Mouse (Mus musculus) spleen, postnatal 36 days (tissue): ENCODE measurements around the gene Chia1.
"Not testable (repeated sequence)": the region's sequence is repeated elsewhere in the genome, so short reads cannot be mapped to it uniquely, and the experiment has no call there.

Experiments
- DNase-seq, 2 experiments: peaks; one replicate each; pipeline ENCODE4 v3.0.0; 2022; ENCODE audit warnings: low spot score in 2 of 2, mixed read lengths in 1 of 2

Gene Chia1

GRCm38 (mm10) chr3:106112929-106113328 is at the start of gene Chia1:
Gene Chia1, plus strand, starts transcription at chr3:106113229.
- DNase-seq, result no peak

- DNase-seq, result peak; percentile 30 to 52
These were observed 45.3 kb upstream of the Chia1 start for GRCm38 (mm10) chr3:106067707-106068106.

GRCm38 (mm10) chr3:106070994-106071393 is 42.0 kb upstream of the Chia1 start:
- DNase-seq, result no peak

- no peak for DNase-seq
These were observed 38.2 kb upstream of the Chia1 start for GRCm38 (mm10) chr3:106074824-106075223.

- no peak for DNase-seq
These were observed 14.0 kb downstream of the Chia1 start for GRCm38 (mm10) chr3:106126999-106127398.

- no peak for DNase-seq
These were observed 15.9 kb downstream of the Chia1 start for GRCm38 (mm10) chr3:106128807-106129493.

- no peak for DNase-seq
These were observed 18.7 kb downstream of the Chia1 start for GRCm38 (mm10) chr3:106131690-106132089.

GRCm38 (mm10) chr3:106144081-106144480 is 31.1 kb downstream of the Chia1 start:
- no peak for DNase-seq

GRCm38 (mm10) chr3:106154413-106154812 is 41.4 kb downstream of the Chia1 start:
- no peak for DNase-seq

- DNase-seq, result no peak
These were observed 54.4 kb downstream of the Chia1 start, which contains the start of gene Chil3 for GRCm38 (mm10) chr3:106167464-106167863. Gene Chil3, minus strand, starts transcription at chr3:106167564.

- DNase-seq, result peak in 1 of 2 experiments; percentile 20
These were observed 57.6 kb downstream of the Chia1 start for GRCm38 (mm10) chr3:106170522-106171053.

- DNase-seq, result no peak
These were observed 58.2 kb downstream of the Chia1 start for GRCm38 (mm10) chr3:106171135-106171731.

- not testable (repeated sequence) for DNase-seq
These were observed 59.5 kb downstream of the Chia1 start for GRCm38 (mm10) chr3:106172506-106172905.

- peak in 1 of 2 experiments; percentile 21 for DNase-seq
These were observed 61.9 kb downstream of the Chia1 start for GRCm38 (mm10) chr3:106174971-106175370.

GRCm38 (mm10) chr3:106177509-106178189 is 64.6 kb downstream of the Chia1 start:
- no peak for DNase-seq
